Mouse (Mus musculus) Patski (cell line): ENCODE data around the gene Fhdc1. TPM values are rescaled to one million over a fixed set of nuclear protein-coding genes. Genes with fewer than 3 reads are reported as not detected.

Experiments used
- ATAC-seq: fragments of 100-300 bp; one replicate; pipeline ENCODE4 v1.8.0; 2021
- CTCF ChIA-PET: fragments of 350-600 bp; sonication (Branson Sonifier 250); formaldehyde crosslinking; loops from one replicate; lab custom pipeline; 2022; ENCODE audit warnings: inconsistent platforms; lab: Charles Lee
- POLR2A ChIA-PET: fragments of 350-600 bp; sonication (Branson Sonifier 250); formaldehyde crosslinking; loops from one replicate; lab custom pipeline; 2022; ENCODE audit warnings: antibody characterized with exemption, inconsistent platforms; lab: Charles Lee
- DNase-seq: peaks from one replicate; pipeline ENCODE4 v3.0.0-alpha.2; 2011; ENCODE audit warnings: low read depth, low spot score
- H3K27me3 ChIP-seq: fragments of 371-371 bp; one replicate; pipeline ENCODE4 v1.5.1; 2021
- CTCF ChIP-seq: fragments of 100-300 bp; IDR thresholded peaks from one replicate; pipeline ENCODE4 v1.5.1; 2021
- in situ Hi-C: fragments of 300-500 bp; cut with MboI; formaldehyde crosslinking; loops from 3 replicates; pipeline ENCODE4 v1.11.1; 2018; ENCODE audit warnings: low pct_unique_long_range_greater_than_20kb, mixed read lengths
- polyA plus RNA-seq: library from polyadenylated mRNA; unstranded; gene quantifications from one replicate; pipeline ENCODE4 v1.2.3, GENCODE M21; 2021

The Fhdc1 gene
- polyA plus RNA-seq, 1 experiment from 2014 or later = 16.3 TPM

- ATAC-seq = no peak
- H3K27me3 ChIP-seq = no peaks in the 10 kb centered on the region
- ChIA-PET CTCF (no interaction called here), POLR2A (no interaction called here)
- no peak for TF ChIP-seq CTCF
- in situ Hi-C loops = no loop called here
- DNase-seq = no peak
Observed at GRCm38 (mm10) chr3:84396240-84396639, 84.0 kb downstream of the Fhdc1 start.

GRCm38 (mm10) chr3:84395840-84396239 lies 84.4 kb downstream of the Fhdc1 start:
- no peak for ATAC-seq
- ChIA-PET CTCF (no interaction called here), POLR2A (no interaction called here)
- no peak for TF ChIP-seq CTCF
- H3K27me3 ChIP-seq = no peaks in the 10 kb centered on the region
- DNase-seq = no peak
- in situ Hi-C loops = no loop called here

GRCm38 (mm10) chr3:84394841-84395447 lies 85.3 kb downstream of the Fhdc1 start:
- ATAC-seq (no peak), DNase-seq (no peak)
- in situ Hi-C loops = no loop called here
- H3K27me3 ChIP-seq = no peaks in the 10 kb centered on the region
- ChIA-PET POLR2A (no interaction called here), CTCF (no interaction called here)
- TF ChIP-seq CTCF = no peak

Other genes starting within 250 kb of the Fhdc1 start
- gene Trim2, start 173.6 kb downstream of the Fhdc1 start, polyA plus RNA-seq = 30.7 TPM
- gene Arfip1, start 102.2 kb upstream of the Fhdc1 start, polyA plus RNA-seq = 107 TPM
- gene Tigd4, start 113.1 kb upstream of the Fhdc1 start, polyA plus RNA-seq = 0.18 TPM
- 0.83 TPM for gene Tmem154, start 185.8 kb upstream of the Fhdc1 start, polyA plus RNA-seq